Mouse (Mus musculus) heart, adult 9 months (tissue): Measurements from ENCODE around the gene Tiparp.
A peak's percentile ranks its signal among the peaks of the same experiment; 100 is the strongest.

Experiments
- DNase-seq, 2 experiments: peaks; one replicate each; pipeline ENCODE4 v3.0.0; 2022; ENCODE audit warnings: low spot score in 2 of 2

The Tiparp gene

DNA sequence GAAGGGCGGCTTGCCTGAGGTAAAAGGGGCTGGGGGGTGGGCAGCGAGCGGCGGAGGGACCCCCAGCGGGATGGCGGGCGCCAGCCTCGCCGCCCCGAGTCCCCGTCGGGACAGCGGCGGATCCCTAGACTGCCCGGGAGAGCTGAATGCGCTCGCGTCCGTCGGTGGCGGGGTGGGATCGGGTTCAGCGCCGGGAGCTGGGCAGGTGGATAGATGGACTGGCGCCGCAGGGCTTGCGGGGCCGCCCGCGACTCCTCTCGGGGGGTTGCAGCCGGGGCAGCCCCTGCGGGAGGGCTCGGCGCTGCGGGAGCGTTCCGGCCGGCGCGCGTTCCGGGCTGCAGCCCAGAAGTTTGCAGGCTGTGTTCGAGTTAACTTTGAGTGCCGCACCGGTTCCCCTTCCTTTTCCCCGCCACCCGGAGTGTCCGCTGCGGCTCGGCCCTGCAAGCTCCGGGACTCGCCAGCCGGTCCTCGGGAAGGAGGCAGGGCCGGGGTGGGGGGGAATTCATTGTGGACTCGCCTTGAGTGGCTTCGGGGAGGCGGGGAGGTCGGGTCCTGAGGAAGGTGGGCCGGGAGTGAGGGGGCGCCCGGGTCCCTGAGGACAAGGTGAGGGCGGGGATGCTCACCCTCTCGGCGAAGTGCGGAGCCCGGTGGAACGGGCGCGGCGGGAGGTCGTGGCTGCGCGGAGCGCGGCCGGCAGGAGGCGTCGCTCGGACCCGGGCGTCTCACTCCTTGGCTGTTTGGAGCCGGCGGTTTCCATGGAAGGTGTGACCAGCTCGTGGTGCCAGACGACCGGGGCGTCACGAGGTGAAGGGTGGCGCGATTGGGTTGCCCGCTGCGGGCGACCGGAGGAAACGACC lies 632 bp downstream of the Tiparp start:
- peak; percentile 61 to 66 for DNase-seq

- no peak for DNase-seq
These were observed 1.4 kb downstream of the Tiparp start for GRCm38 (mm10) chr3:65529471-65530215.

DNA sequence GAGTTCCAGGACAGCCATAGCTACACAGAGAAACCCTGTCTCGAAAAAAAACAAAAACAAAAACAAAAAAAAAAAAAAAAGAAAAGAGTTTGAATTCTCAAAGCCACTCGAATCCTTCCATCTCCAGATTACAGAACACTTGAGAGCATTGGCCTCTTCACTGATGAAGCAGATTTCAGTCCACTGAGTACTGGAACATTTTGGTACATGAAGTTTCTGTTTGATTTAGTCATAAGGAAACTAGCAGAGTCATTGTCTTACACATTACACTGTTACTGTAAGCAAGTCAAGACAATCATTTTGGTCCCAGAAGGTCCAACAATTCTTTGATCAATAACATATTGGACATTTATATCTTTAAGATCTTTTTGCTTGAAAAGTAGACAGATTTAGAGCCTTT lies 4.8 kb downstream of the Tiparp start:
- no peak for DNase-seq

DNA sequence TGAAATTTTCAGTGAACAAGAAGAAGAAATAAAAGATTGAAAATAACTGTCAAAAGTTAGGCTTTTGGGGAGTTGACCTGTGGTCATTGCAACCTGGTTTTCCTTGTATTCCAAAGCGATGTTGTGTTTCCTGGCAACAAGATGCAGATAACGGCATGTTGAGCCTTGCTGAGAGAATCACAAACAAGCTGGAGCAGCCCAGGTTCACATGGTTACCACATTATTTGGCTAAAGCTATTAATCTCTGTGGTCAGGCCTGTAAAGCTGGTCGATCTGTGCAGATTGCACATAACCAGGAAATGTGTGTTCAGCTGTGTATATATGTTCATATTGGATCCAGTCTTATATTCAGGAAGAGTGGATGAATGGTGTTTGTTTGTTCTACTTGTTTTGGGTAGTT lies 5.4 kb downstream of the Tiparp start:
- DNase-seq: peak; percentile 23 to 25

DNA sequence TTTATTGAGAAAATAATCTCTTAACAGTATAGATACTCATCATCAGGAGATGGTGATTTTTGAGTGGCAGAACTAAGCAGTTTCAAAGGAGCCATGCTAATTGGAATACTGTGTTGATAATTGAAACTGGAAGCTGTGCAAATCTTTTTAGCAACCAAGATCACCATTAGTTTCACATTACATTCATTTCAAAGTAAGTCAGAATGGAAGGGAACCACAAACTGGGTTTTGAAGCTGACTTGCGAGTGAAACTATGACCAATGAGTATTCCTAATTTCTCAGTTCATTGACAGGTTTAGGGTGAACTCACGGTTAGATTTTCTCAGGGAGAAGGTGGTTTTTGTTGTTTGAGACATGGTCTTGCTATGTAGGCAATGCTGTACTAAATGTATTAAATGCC lies 6.3 kb downstream of the Tiparp start:
- no peak for DNase-seq

DNA sequence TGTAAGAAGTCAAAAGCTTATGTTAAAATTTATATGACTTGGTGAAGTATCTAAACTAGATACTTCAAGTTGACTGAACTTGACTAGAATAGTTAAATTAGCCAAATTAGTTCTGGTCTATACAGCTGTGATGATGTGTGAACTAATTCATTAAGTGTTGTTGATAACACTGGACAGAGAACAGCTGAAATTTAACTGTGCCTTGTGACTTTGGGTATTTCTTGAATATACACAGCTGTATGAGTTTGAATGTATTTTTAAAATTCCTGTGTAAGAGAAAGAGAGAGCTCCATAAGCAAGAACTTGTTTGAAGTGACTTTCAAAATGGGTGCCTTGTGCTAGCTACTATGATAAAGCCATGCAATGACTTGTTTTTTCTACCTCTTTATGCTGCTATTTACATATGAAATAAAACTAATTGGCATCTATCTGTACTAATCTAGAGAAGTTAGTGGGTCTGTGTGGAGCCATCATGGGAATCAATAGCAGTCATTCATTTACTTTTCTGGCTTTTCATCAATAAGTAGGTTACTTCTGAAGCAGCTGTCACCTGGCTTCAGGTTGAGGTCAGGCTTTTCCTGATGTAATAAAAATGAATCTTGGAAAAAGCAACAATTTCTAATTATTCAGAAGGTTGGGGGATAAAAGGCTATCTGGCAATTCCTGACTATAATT lies 7.0 kb downstream of the Tiparp start:
- no peak for DNase-seq

GRCm38 (mm10) chr3:65537288-65537687 lies 9.1 kb downstream of the Tiparp start:
- no peak for DNase-seq

GRCm38 (mm10) chr3:65540906-65541551 lies 12.8 kb downstream of the Tiparp start:
- DNase-seq: no peak

GRCm38 (mm10) chr3:65541552-65541935 lies 13.3 kb downstream of the Tiparp start:
- DNase-seq: no peak

GRCm38 (mm10) chr3:65549785-65550184 lies 21.6 kb downstream of the Tiparp start:
- DNase-seq: no peak

- no peak for DNase-seq
These were observed 22.9 kb downstream of the Tiparp start for GRCm38 (mm10) chr3:65551065-65551464.

DNA sequence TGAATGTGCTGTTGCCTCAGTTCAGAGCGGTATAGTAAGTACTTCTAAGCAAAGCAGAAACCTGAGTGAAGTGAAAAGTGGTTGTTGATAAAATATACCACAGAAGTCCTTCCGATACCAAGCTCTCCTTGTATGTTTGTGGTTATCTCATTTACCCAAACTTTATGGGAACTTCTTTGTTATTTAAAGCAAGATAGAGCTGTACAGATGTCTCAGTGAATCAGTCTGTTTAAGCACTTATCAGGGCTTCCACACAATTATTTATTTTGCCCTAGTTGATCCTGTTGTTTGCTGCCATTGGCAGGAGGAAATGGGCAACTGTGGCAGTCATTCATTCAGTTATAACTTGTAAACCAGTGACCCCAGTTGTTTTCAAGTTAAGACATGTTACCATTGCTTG lies 26.4 kb downstream of the Tiparp start:
- DNase-seq: no peak

DNA sequence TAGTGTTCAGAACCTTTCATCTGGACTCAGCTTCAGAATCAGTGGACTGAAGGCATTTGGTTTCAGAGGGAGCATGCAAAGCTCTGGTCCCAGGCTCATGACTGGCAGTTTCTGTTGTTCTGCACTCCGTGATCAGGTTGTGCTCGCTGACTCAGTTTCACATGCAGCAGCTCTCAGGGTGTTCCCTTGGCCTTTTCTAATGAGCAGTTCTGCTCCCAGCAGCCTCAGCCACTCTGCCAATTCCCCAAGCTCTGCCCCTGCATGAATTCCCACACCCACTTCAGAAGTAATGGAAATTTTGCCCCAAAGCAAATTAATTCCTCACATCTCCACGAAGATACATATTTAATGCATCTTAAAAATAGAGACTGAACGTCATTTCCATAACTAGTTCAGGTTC lies 30.5 kb downstream of the Tiparp start:
- no peak for DNase-seq

DNA sequence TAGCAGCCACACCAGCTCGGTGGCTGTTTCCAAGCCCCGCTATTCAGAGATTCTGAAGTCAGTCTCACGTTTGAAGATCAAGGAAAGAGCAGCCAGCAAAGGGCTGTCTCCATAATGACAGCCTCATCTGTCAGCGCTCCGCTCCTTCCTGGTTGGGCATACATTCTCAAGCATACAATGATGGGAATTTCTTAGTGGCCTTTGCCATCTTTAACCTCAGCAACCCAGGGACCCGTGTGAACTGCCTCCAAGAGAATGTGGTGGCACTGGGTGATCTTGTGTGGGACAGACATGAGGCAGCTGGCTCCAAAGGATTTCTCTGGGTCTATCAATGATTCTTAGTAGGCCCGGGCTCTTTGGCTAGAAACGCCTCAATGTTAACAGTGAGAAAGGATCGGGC lies 34.0 kb downstream of the Tiparp start:
- DNase-seq: no peak

- DNase-seq: no peak
These were observed 34.5 kb downstream of the Tiparp start for GRCm38 (mm10) chr3:65562694-65563093.

- no peak for DNase-seq
These were observed 35.9 kb downstream of the Tiparp start for GRCm38 (mm10) chr3:65563926-65564624.

- no peak for DNase-seq
These were observed 37.6 kb downstream of the Tiparp start for GRCm38 (mm10) chr3:65565632-65566300.

GRCm38 (mm10) chr3:65569941-65570340 lies 41.7 kb downstream of the Tiparp start:
- peak; percentile 19 to 36 for DNase-seq

GRCm38 (mm10) chr3:65573516-65573915 lies 45.3 kb downstream of the Tiparp start:
- no peak for DNase-seq

GRCm38 (mm10) chr3:65577602-65578001 lies 49.4 kb downstream of the Tiparp start:
- no peak for DNase-seq
